Mouse (Mus musculus) gastrocnemius, adult 2 months (tissue): ENCODE data around the gene Slc16a11. TPM values are rescaled to one million over a fixed set of nuclear protein-coding genes. Genes with fewer than 3 reads are reported as not detected.
"Not testable (repeated sequence)": the region's sequence is repeated elsewhere in the genome, so short reads cannot be mapped to it uniquely, and the experiment has no call there.

Experiments
- DNase-seq: peaks from one replicate; pipeline ENCODE4 v3.0.0; 2022
- H3K27ac ChIP-seq: fragments of 200-600 bp; 2 replicates; pipeline ENCODE4 v1.8.1; 2022; ENCODE audit warnings: mild to moderate bottlenecking
- H3K4me3 ChIP-seq: fragments of 200-600 bp; 2 replicates; pipeline ENCODE4 v1.8.1; 2022; ENCODE audit warnings: mild to moderate bottlenecking, moderate library complexity
- CTCF ChIP-seq: fragments of 200-600 bp; IDR thresholded peaks from 2 replicates; pipeline ENCODE4 v1.8.1; 2022; ENCODE audit warnings: antibody characterized with exemption, mild to moderate bottlenecking, moderate library complexity
- intact Hi-C: fragments of 180-260 bp; cut with DNase I; formaldehyde crosslinking; loops from one replicate; pipeline ENCODE4 v1.15.1; 2025
- long read RNA-seq, 2 experiments: library from polyadenylated mRNA; stranded (forward); transcript quantifications; one replicate each; pipeline ENCODE4 v2.0.0; 2021
- total RNA-seq, 2 experiments: library from RNA; stranded (reverse); gene quantifications; 2 replicates each; pipeline ENCODE4 v1.2.3; 2021

The Slc16a11 gene
- total RNA-seq = not detected
- long read RNA-seq, experiment 1, partial matches to known transcripts = 0 of 1 reads
- long read RNA-seq, experiment 1, other reads (novel, unspliced or antisense) = 0 of 1 reads
- long read RNA-seq, experiment 2 = 0 reads

DNA sequence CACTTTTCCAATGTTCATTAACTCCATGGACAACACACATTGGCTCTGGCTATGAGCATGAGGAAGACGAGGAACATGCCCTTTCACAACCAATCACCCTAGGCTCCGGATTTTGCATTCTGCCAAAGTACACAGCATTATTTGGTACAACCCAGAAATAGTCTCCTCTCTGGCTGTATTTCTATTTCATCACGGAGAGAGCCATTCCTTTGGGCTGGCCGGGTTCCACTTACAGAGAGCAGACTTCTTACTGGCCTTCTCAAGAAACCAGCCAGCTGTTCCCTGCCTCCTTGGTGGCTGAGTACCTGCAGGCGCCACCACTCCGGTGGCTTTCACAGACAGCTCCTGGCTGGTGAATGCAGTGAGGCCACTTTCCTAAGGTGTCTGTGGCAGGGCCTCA, at the start of gene Slc16a11:
Gene Slc16a11, plus strand, starts transcription at position 330 of the 400 bp plus-strand sequence.
- H3K27ac ChIP-seq = peak within 1 kb of the TSS; percentile 48; the same call in 1 of the 2 replicates
- no peak for TF ChIP-seq CTCF
- intact Hi-C loops = loop anchor here (2.0 kb wide), 1 partner anchor 158 kb away; the partner anchor contains the start of gene Asgr1
- H3K4me3 ChIP-seq = peak within 1 kb of the TSS; percentile 67
- peak; percentile 42 for DNase-seq

DNA sequence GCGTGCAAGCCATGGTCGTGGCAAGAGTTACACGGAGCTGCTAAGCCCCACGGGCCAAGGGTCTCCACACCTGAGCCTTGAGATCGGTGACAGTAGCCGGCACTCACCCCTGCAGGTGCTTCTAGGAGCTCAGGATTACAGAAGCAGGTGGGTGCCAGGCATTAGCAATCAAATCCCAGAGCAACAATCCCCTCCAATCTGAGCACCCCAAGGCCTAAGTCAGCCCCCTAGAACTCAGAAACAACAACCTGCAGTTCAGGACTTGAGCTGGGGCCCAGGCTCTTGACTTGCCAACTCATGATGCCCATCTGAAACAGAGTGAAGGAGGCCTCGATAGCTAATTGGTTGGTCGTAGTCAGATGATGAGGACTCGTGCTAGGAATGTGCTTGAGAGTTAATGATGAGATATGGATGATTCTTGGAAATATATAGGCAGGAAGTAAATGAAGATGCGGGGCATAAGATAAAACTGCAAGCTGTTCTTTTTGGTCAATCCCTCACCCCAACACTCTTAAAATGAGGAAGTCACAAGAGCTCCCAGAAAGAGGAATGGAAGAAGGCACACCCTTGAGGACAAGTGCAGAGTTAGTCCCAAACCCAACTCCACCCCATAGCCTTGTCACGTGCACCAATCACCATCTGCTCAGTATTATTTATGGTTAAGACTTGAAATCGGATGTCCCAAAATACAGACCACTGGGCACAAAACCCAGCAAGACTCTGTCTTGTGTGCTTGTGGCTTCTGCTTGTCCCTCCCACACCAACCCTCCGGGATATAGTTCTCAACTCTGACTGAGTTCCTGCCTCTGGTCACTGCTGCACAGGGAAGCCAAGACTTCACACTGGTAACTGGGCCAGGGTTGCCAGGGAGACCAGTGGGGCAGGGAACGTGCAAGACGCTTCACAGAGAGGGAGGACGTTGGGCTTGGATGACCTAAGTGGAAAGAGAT, 46.3 kb upstream of the Slc16a11 start:
- Histone ChIP-seq H3K27ac (no peak overlapping the region), H3K4me3 (peak overlapping the region; percentile 44)
- DNase-seq = peak; percentile 30
- no peak for TF ChIP-seq CTCF
- intact Hi-C loops = no loop called here

DNA sequence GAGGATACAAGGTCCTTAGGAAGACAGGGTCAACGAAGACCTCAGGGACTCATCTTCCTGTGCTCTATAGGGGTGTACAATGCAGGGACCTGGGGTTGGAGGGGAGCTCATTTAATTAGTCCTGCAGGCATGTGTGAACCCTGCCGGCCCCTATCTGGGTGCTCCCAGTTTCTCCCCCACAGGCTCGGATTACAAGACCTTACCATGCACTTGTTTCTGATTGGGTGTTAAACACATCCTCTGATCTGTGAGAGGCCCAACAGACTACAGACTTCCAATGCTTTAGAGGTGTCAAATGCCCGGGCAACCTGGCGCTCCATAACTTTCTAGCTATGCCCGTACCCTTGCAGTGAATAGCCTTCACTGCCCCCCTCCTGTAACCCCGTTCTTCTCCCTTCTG, 44.4 kb upstream of the Slc16a11 start:
- TF ChIP-seq CTCF = no peak

DNA sequence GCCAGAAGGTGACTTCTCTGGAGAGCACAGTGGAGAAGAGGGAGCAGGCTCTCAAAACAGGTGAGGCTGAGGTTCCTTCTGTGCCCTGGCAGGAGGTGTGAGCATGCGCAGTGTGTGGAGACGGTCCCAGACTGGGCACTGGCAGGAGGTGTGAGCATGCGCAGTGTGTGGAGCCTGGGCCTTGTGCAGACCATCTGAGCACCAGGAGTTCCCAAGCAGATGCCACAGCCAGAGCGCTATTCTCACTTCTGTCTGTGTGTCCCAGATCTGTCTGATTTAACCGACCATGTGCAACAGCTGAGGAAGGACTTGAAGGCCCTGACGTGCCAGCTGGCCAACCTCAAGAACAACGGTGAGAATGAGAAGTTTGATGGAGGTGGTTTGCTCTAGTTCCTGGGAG, 43.1 kb upstream of the Slc16a11 start:
- DNase-seq, H3K4me3 ChIP-seq, intact Hi-C loops, H3K27ac ChIP-seq: not testable (repeated sequence)

More for the DNA sequence above, 44.4 kb upstream of the Slc16a11 start:
- intact Hi-C loops = no loop called here
- Histone ChIP-seq H3K27ac (no peak overlapping the region), H3K4me3 (peak overlapping the region; percentile 2)
- DNase-seq = no peak

DNA sequence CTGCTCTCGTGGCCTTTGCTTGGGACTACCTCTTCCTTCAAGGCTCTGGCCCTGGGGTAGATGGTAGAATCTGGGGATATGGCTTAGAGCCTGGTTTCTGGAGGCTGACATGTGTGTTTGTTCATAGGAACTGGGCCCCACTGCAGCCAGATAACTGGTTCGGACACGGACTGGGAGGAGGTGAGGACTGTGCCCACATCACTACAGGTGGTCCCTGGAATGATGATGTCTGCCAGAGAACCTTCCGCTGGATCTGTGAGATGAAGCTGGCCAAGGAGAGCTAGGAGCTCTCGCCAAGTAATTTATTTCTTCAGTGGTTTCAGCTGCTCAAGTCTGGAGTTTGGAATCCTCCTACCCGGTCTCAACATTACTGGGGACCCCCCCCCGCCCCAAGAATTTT, 42.3 kb upstream of the Slc16a11 start:
- no peak for TF ChIP-seq CTCF
- Histone ChIP-seq H3K27ac (no peak overlapping the region), H3K4me3 (no peak overlapping the region)
- no peak for DNase-seq
- intact Hi-C loops = no loop called here

DNA sequence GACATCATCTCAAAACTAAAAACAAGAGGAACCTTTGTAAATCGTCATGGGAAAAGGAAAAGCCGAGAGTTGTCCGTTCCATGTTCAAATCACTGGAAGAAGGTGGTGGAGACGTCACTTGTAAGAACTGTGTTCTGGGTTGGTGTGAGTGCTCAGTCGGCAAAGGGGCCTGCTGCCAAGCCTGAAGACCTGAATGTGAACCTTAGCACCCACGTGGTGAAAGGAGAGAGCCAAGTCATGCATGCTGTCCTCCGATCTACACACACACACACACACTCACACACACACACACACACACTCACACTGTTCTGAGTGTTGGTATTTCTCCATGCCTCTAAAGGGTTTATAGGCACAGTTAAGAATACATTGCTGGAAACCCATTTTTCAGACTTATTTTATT, 41.4 kb upstream of the Slc16a11 start:
- DNase-seq = no peak
- TF ChIP-seq CTCF = no peak
- intact Hi-C loops = no loop called here
- H3K4me3 ChIP-seq = no peak overlapping the region
- no peak overlapping the region for H3K27ac ChIP-seq

DNA sequence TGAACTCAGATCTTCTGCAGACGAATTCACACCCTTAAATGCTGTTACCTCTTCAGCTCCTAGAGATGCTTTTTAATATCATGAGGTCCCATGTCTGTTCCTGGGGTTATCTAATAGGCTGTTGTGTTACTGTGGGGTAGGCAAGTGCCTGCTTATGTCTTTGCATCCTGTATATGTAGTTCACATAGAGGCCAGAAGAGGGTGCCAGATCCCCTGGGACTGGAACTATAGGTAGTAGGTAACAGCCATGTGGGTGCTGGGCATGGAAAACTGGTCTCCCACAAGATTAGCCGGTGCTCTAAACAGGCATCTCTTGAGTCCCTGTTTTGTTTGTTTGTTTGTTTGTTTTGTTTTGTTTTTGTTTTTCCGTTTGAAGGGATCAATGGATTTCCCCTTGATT, 40.7 kb upstream of the Slc16a11 start:
- no peak for DNase-seq
- no peak overlapping the region for H3K4me3 ChIP-seq
- TF ChIP-seq CTCF = peak; percentile 55
- intact Hi-C loops = no loop called here
- H3K27ac ChIP-seq = no peak overlapping the region

DNA sequence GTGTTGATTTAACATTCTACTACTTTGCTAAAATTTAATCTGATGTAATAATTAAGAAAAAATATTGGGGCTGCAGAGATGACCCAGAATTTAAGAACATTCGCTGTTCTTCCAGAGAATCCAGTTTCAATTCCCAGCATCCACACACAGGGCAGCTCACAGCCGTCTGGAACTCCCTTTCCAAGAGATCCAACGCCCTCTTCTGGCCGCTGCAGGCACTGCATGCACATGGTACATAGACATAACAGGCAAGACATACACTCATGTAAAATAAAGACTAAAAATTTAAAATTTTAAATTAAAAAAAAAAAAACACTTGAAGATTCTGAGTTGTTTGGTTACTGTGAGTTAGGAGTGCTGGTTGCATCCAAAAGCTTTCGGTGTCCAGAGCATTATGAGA, 40.3 kb upstream of the Slc16a11 start:
- Histone ChIP-seq H3K4me3 (no peak overlapping the region), H3K27ac (no peak overlapping the region)
- intact Hi-C loops = no loop called here
- TF ChIP-seq CTCF = peak; percentile 11; the same call in 1 of the 2 replicates
- no peak for DNase-seq

DNA sequence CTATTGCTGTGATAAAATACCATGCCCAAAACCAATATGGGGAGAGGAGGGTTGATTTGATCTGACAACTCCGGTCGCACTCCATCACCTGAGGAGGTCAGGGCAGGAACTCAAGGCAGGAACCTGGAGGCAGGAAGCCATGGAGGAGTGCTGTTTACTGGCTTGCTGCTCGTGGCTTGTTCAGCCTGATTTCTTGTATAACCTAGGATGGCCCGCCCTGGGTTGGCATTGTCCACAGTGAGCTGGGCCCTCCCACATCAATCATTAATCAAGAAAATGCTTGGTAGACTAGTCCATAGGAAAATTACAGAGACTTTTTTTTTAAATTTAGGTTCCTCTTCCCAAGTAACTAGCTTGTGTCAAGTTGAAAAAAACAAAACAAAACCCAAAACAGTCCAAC, 38.1 kb upstream of the Slc16a11 start:
- no peak for DNase-seq
- no peak for TF ChIP-seq CTCF
- H3K27ac ChIP-seq = no peak overlapping the region
- no peak overlapping the region for H3K4me3 ChIP-seq
- intact Hi-C loops = no loop called here

DNA sequence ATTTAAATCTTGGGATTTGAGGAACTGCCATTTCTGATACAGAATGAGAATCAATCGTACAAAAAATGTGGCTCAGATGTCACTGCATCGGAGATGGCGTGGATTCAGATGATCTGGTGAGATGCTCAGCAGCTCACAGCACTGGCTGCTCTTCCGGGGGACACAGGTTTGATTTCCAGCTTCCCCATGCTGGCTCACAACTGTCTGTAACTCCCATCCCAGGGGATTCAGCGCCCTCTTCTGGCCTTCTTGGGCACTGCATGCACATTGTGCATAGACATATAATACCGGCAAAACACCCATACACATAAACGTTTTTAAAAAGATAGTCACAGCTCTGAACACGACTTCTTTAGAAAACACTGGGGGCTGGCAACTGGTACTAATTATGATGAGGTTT, 34.9 kb upstream of the Slc16a11 start:
- peak; percentile 35 for TF ChIP-seq CTCF
- H3K27ac ChIP-seq = no peak overlapping the region
- intact Hi-C loops = no loop called here
- no peak overlapping the region for H3K4me3 ChIP-seq
- DNase-seq = no peak

DNA sequence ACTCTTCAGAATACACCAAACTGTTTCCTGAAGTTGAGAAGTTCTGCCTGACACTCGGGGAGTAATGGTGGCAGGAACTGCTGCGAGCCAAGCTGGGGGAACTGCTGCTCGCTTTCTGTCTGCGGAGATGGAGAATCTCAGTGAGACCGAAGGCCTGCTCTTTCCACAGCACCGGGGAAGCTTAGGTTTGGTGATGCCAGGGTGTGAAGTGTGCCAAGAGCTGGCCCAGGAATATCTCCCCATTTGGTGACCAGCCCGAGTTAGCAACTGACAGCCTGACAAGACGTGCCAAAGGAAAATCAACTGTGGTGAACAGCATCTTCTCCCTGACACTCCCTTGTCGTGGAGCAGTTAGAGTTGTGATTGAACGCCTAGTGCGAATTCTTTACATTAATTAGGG, 34.2 kb upstream of the Slc16a11 start:
- H3K4me3 ChIP-seq = no peak overlapping the region
- no peak for DNase-seq
- H3K27ac ChIP-seq = no peak overlapping the region
- no peak for TF ChIP-seq CTCF
- intact Hi-C loops = no loop called here

DNA sequence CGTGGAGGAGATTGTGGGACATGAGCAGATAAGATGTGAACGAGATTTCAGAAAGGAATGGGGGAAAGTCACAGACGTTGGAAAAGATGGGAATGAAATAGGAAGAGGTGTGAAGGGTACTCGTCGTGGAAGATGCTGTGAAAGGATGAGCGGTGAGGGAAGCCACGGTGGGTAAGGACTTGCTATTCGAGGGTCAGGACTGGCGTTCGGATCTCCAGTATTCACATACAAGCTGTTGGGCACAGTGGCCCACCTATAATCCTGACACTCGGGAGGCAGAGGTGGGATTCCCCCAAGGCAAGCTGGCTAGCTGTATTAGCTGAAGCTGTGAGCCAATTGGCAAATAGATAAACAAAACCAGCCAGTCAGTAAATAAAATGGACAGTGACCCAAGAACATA, 33.8 kb upstream of the Slc16a11 start:
- H3K4me3 ChIP-seq = no peak overlapping the region
- intact Hi-C loops = no loop called here
- no peak overlapping the region for H3K27ac ChIP-seq
- no peak for TF ChIP-seq CTCF
- DNase-seq = no peak

DNA sequence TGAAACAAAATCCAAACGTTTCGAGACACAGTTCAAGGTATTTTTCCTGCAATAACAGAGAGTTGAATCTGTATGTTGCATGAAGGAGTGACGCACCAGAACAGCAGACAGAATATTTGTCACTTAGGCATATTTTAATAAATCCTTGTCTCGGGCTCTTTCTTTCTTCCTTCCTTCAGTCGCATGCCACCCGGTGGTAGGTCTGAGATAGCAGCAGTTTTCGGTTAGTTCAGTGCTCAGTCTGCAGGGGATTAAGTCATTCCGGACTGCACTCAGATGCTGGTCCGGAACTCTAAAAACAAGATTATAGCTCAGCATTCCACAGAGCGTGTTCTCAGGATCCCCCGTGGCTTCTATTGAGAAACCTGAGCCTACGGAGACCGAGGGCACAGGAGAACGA, 33.2 kb upstream of the Slc16a11 start:
- no peak for DNase-seq
- TF ChIP-seq CTCF = peak; percentile 52
- intact Hi-C loops = no loop called here
- H3K4me3 ChIP-seq = no peak overlapping the region
- no peak overlapping the region for H3K27ac ChIP-seq
